Mouse (Mus musculus) hindbrain, embryonic 14.5 days (tissue): ENCODE results near the gene Eml2. TPM values are rescaled to one million over a fixed set of nuclear protein-coding genes. Genes with fewer than 3 reads are reported as not detected.
A peak's percentile ranks its signal among the peaks of the same experiment; 100 is the strongest.

ENCODE experiments used
- ATAC-seq: fragments of 200-750 bp; cut with Nextera tagmentation; 2 replicates; pipeline ENCODE4 v1.8.0; 2017; ENCODE audit warnings: moderate number of reproducible peaks, mild to moderate bottlenecking, moderate TSS enrichment, moderate library complexity; ENCODE audit not compliant: low FRiP score
- DNase-seq: peaks from one replicate; pipeline ENCODE4 v3.0.0-alpha.2; 2015; ENCODE audit warnings: low spot score
- H3K27ac ChIP-seq: fragments of 300-500 bp; sonication (generic); 2 replicates; pipeline ENCODE4 v1.5.1; 2014; ENCODE audit warnings: mild to moderate bottlenecking, moderate library complexity
- H3K27me3 ChIP-seq: fragments of 300-500 bp; sonication (generic); 2 replicates; pipeline ENCODE4 v1.6.1; 2014; ENCODE audit warnings: mild to moderate bottlenecking, low read length, mixed read lengths; ENCODE audit not compliant: control insufficient read depth, insufficient read depth
- H3K36me3 ChIP-seq: fragments of 300-500 bp; sonication (generic); replicated peaks from 2 replicates; pipeline ENCODE4 v1.6.1; 2014; ENCODE audit not compliant: control insufficient read depth, insufficient read depth
- H3K4me1 ChIP-seq: fragments of 300-500 bp; sonication (generic); replicated peaks from 2 replicates; pipeline ENCODE4 v1.6.1; 2014; ENCODE audit warnings: antibody characterized with exemption, low read length, mixed read lengths; ENCODE audit not compliant: control insufficient read depth, insufficient read depth
- H3K4me2 ChIP-seq: fragments of 300-500 bp; sonication (generic); replicated peaks from 2 replicates; pipeline ENCODE4 v1.6.1; 2014; ENCODE audit warnings: mild to moderate bottlenecking, moderate library complexity
- H3K4me3 ChIP-seq: fragments of 300-500 bp; sonication (generic); replicated peaks from 2 replicates; pipeline ENCODE4 v1.5.1; 2014; ENCODE audit warnings: mild to moderate bottlenecking, low read length
- H3K9ac ChIP-seq: fragments of 300-500 bp; sonication (generic); 2 replicates; pipeline ENCODE4 v1.6.1; 2014
- H3K9me3 ChIP-seq: fragments of 300-500 bp; sonication (generic); 2 replicates; pipeline ENCODE4 v1.6.1; 2016; ENCODE audit warnings: low read length; ENCODE audit not compliant: control insufficient read depth
- WGBS: fragments of 180-500 bp; shearing (Covaris S2); extraction: QIAGEN DNeasy Blood & Tissue Kit; methylation state at CpG from one replicate; pipeline ENCODE4 v1.1.7; 2014; 5-methylcytosine and 5-hydroxymethylcytosine counted together
- polyA plus RNA-seq: library from polyadenylated mRNA; unstranded; fragments of >200 nt; fragmentation: Nextera tagmentation; extraction: Ambion mirVana; gene quantifications from 2 replicates; pipeline ENCODE4 v1.2.1, GENCODE M21; 2014

The Eml2 gene
- polyA plus RNA-seq, 1 experiment from 2014 or later = 3.6 TPM

DNA sequence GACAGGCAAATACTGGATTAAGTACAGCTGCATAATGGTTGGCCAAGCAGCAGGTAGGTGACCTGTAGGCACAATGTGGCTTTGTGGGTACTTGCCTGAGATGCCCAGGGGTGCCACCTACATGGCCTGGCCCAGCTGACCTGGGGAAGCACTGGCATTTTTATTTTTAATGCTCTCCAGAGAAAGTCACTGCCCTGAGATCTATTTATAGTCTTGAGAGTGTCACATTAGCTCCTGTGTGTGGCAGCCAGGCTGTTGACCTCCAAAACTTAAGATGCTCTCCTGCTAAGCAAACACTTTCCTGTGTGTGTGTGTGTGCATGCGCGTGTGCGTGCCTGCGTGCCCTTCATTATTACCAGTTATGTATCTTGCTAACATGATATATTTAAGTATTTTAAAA, 62.1 kb downstream of the Eml2 start:
- Histone ChIP-seq H3K9ac (no peak overlapping the region), H3K36me3 (no peaks in the 10 kb centered on the region), H3K9me3 (no peaks in the 10 kb centered on the region), H3K27me3 (no peaks in the 10 kb centered on the region), H3K27ac (no peak overlapping the region), H3K4me3 (no peak overlapping the region), H3K4me1 (no peaks in the 10 kb centered on the region), H3K4me2 (no peak overlapping the region)
- no peak for DNase-seq
- WGBS = 100% methylated on average over 4 of the region's 4 CpGs
- no peak for ATAC-seq

DNA sequence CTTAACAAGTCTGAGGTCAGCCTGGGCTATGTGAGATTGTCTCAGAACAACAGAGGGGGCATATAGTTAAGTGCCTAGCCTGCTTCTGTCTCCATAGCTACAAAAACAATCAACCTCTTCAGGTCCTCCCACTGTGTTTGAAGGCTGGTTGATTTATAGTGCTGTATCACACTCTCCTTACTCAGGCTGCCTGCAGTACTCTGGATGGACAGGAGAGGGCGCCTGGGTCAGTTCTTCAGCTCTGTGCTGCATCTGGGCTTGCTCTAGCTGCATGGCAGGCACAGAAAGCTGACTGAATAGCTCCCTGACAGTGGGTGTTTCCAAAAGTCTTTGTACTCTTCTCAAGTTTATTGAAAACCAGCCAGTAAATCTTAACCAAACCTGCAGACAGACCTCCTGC, 63.2 kb downstream of the Eml2 start:
- no peak overlapping the region for H3K9ac ChIP-seq
- H3K4me1 ChIP-seq = no peaks in the 10 kb centered on the region
- H3K4me3 ChIP-seq = no peak overlapping the region
- H3K27me3 ChIP-seq = no peaks in the 10 kb centered on the region
- ATAC-seq (peak; percentile 89), DNase-seq (peak; percentile 95)
- H3K27ac ChIP-seq = no peak overlapping the region
- no peaks in the 10 kb centered on the region for H3K9me3 ChIP-seq
- no peaks in the 10 kb centered on the region for H3K36me3 ChIP-seq
- 0% methylated on average over 1 of the region's 1 CpGs for WGBS
- H3K4me2 ChIP-seq = no peak overlapping the region

DNA sequence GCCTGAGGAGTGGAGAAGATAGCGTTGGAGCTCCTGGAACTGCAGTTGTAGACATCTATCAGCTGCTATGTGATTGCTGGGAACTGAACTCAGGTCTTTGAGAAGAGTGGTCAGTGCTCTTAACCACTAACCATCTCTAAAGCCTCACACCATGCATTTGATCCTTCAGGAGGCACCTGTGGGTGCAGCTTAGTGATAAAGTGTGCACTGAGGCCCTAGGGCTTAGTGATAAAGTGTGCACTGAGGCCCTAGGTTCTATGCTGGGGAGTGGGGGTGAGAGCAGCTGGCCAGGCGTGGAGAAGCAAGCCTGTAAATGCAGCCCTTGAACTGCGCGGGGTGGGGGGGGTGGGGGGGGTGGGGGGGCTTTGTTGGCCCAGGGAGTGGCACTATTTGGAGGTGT, 63.8 kb downstream of the Eml2 start:
- ATAC-seq = no peak
- Histone ChIP-seq H3K9me3 (no peaks in the 10 kb centered on the region), H3K9ac (no peak overlapping the region), H3K27me3 (no peaks in the 10 kb centered on the region), H3K36me3 (peaks cover 4% of the 10 kb centered on the region; the same call in 1 of the 2 replicates), H3K4me1 (no peaks in the 10 kb centered on the region), H3K27ac (no peak overlapping the region), H3K4me2 (no peak overlapping the region), H3K4me3 (no peak overlapping the region)
- DNase-seq = no peak
- WGBS = 65% methylated on average over 4 of the region's 4 CpGs

DNA sequence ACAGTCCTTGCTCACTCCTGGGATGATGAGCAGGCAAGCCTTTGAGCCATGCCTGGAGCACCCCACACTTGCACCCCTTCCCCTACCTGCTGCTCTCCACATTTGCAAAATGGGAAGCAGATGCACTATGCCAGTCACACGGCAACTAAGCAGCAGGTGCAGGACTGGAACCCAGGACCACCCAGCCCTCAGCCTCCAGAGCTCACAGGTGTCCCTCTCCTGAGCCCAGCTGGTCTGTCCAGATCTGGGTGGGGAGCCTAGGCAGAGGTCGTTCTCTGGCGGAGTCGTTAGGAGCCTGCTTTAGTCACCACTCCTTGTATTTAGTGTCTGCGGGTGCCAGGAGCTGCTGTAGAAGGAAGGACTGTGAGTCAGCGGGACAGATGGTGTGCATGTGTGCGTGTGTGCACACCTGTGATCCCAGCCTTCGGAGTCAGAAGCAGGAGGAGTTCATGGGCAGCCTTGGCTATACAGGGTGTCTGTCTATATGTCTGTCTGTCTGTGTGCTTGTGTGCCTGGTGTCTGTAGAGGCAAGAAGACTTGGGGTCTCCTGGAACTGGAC, 64.8 kb downstream of the Eml2 start:
- ATAC-seq = no peak
- Histone ChIP-seq H3K4me1 (no peaks in the 10 kb centered on the region), H3K4me3 (no peak overlapping the region), H3K4me2 (no peak overlapping the region), H3K9ac (no peak overlapping the region), H3K27ac (no peak overlapping the region), H3K9me3 (no peaks in the 10 kb centered on the region), H3K27me3 (no peaks in the 10 kb centered on the region), H3K36me3 (peaks cover 10% of the 10 kb centered on the region; the same call in 1 of the 2 replicates)
- WGBS = 90% methylated on average over 8 of the region's 8 CpGs
- no peak for DNase-seq

DNA sequence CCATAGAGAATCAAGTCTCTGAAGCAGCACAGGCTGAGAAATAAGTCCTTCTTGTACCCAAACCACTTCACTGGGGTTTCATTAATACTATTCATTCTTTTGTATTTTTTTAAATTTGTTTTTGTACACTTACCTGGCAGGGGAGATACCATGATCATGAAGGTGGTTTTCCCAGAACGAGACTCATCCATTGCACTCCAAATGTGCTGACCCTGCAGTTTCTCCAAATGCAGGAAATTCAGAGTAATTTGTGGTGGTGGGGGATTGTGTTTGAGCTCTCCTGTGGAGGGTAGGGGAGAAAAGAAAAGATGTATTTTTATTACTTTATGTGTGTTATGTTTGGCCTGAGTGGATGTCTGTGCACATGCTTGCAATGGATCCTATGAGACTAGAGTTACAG, 65.8 kb downstream of the Eml2 start:
- WGBS = 89% methylated on average over 1 of the region's 1 CpGs
- ATAC-seq = no peak
- H3K4me3 ChIP-seq = no peak overlapping the region
- H3K36me3 ChIP-seq = peaks cover 10% of the 10 kb centered on the region; the same call in 1 of the 2 replicates
- no peak for DNase-seq
- H3K9me3 ChIP-seq = no peaks in the 10 kb centered on the region
- H3K27me3 ChIP-seq = no peaks in the 10 kb centered on the region
- H3K27ac ChIP-seq = no peak overlapping the region
- H3K4me2 ChIP-seq = no peak overlapping the region
- no peaks in the 10 kb centered on the region for H3K4me1 ChIP-seq
- no peak overlapping the region for H3K9ac ChIP-seq

DNA sequence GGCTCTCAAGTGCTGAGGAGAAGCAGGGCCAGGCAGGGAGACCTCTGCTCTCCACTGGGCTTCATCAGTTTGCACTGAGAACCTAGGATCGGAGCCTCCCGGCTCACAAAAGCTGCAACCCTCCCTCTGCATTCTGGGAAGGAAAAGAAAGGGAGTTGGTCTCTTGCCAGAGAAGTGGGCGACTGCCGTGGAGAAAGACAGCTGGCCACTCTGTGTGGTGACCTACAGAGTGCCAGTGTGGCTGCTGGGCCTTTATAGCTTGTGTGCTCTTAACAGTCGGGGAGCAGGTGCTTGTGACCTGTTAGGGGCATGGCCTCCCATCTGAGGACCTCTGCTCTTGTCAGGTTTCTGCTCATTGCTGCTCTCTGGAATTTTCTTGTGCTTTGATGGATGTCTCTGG, 67.6 kb downstream of the Eml2 start:
- Histone ChIP-seq H3K27me3 (no peaks in the 10 kb centered on the region), H3K4me1 (no peaks in the 10 kb centered on the region), H3K9ac (no peak overlapping the region), H3K36me3 (peaks cover 10% of the 10 kb centered on the region; the same call in 1 of the 2 replicates), H3K9me3 (no peaks in the 10 kb centered on the region), H3K4me2 (no peak overlapping the region), H3K4me3 (no peak overlapping the region), H3K27ac (no peak overlapping the region)
- ATAC-seq = no peak
- DNase-seq = no peak
- WGBS = 53% methylated on average over 5 of the region's 5 CpGs

DNA sequence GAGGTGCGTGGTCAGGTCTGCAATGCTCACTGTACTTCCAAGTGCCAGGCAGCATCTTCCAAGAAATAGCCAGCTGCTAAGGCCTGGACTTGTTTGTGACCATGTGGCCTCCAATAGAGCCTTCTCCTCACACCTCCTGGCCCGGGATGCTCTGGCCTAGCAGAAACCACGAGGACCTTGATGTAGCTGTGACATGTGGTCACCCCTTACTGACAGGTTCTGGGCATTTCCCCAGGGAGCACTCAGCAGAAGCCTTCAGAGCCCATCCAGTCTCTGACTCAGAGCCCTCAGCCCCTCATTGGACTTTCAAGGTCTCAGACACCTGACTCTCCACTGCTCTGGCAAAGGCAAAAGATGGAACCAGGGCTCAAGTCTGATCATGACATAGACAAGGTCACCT, 68.9 kb downstream of the Eml2 start:
- no peak overlapping the region for H3K4me2 ChIP-seq
- H3K4me1 ChIP-seq = no peaks in the 10 kb centered on the region
- H3K9ac ChIP-seq = no peak overlapping the region
- DNase-seq = no peak
- no peaks in the 10 kb centered on the region for H3K9me3 ChIP-seq
- peaks cover 10% of the 10 kb centered on the region; the same call in 1 of the 2 replicates for H3K36me3 ChIP-seq
- no peak overlapping the region for H3K4me3 ChIP-seq
- ATAC-seq = no peak
- WGBS = 90% methylated on average over 3 of the region's 3 CpGs
- H3K27me3 ChIP-seq = no peaks in the 10 kb centered on the region
- no peak overlapping the region for H3K27ac ChIP-seq

DNA sequence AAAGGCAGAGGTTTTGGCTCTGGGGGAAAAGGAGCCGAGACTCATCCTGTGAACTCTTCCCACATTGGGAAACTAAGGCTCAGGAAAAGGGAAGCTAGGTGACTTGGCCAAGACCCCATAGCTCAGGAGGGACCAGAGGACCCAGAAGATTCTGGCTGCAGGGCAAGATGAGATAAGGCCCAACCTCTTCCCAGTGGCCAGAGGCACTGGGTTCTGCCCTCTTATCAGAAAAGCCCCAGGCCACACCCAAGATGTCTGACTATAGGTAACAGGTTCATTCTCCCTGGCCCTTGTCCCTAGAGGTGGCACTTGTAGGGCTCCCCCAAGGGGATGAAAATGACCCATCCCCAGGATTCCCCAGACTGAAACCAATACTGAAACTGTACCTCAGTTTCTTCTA, 70.6 kb downstream of the Eml2 start:
- Histone ChIP-seq H3K9ac (no peak overlapping the region), H3K9me3 (no peaks in the 10 kb centered on the region), H3K27me3 (no peaks in the 10 kb centered on the region), H3K4me2 (no peak overlapping the region), H3K4me1 (no peaks in the 10 kb centered on the region), H3K4me3 (no peak overlapping the region), H3K36me3 (peaks cover 10% of the 10 kb centered on the region; the same call in 1 of the 2 replicates), H3K27ac (no peak overlapping the region)
- ATAC-seq = no peak
- no peak for DNase-seq
- WGBS = 100% methylated on average over 1 of the region's 1 CpGs

DNA sequence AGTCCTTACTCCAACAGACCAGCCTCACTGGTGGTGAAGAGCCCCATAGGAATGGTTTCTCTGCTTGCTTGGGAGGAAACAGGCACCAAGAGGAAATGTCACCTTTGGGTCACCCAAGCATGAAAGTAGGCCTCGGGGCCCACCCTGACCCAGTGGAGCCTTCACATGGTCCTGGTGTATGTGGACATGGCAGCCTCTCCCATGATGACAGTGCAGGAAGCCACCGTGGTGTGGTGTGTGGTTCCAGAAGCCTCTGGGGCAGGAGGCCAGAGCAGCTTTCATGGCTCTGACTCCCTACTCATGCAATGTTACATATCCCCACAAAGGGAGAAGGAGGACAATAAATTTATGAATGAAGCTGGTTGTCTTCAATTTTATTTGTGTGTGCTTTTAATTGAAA, 71.3 kb downstream of the Eml2 start:
- Histone ChIP-seq H3K9ac (no peak overlapping the region), H3K4me3 (no peak overlapping the region), H3K9me3 (no peaks in the 10 kb centered on the region), H3K4me2 (no peak overlapping the region), H3K27ac (no peak overlapping the region), H3K27me3 (no peaks in the 10 kb centered on the region), H3K36me3 (peaks cover 10% of the 10 kb centered on the region; the same call in 1 of the 2 replicates), H3K4me1 (no peaks in the 10 kb centered on the region)
- no peak for DNase-seq
- ATAC-seq = no peak
- WGBS = 98% methylated on average over 2 of the region's 2 CpGs

DNA sequence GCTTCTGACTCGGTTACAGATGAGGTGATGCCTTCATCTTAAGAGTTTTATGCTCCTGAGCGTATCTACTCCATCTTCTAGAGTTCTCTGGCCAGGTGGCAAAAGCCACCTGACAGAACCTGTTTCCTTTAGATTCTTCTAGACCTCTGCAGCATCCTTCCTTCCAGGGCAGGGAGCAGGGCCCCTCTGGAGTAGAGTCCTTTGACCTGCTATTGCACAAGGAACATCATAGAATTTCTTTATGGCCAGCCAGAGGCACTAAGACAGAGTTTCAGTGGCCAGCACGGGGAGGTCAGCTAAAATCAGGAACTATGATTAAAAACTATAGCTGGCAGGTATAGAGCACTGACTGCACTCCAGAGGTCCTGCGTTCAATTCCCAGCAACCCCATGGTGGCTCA, 75.9 kb downstream of the Eml2 start:
- Histone ChIP-seq H3K27ac (no peak overlapping the region), H3K9ac (no peak overlapping the region), H3K27me3 (no peaks in the 10 kb centered on the region), H3K9me3 (no peaks in the 10 kb centered on the region), H3K4me2 (no peak overlapping the region), H3K36me3 (peaks cover 22% of the 10 kb centered on the region), H3K4me1 (no peaks in the 10 kb centered on the region), H3K4me3 (no peak overlapping the region)
- WGBS = 87% methylated on average over 4 of the region's 4 CpGs
- ATAC-seq (no peak), DNase-seq (no peak)
